Mouse (Mus musculus): ENCODE results near the gene Akr1cl.

DNA sequence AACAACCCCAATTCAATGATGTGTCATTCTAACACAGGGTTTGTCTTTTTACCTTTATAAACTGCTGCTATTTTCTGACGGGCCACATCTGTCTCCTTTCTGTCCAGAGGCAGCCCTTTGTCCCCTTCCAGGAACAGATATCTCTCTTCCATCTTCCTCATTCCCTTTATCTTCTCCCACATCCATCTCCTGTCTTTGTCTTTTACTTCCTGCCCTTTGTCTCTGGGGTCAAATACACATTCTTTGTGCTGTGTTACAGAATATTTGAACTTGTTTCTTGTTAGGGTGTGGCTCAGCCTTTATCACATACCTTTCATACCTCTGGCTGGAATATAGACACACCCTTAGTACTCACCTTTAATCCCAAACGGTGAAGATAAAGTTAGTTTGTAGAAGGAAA is 5.0 kb upstream of the Akr1cl start:
- no peak for TF ChIP-seq CTCF (IDR thresholded peaks at IDR 0.05; ENCODE audit: control insufficient read depth, insufficient read depth, insufficient read length)
- TF ChIP-seq MYOG (IDR thresholded peaks at IDR 0.05; ENCODE audit: control insufficient read depth, extremely low read depth, insufficient read length), result no peak
- TF ChIP-seq USF1 (IDR thresholded peaks at IDR 0.05; ENCODE audit: low read depth), result no peak
- TF ChIP-seq MAX (IDR thresholded peaks at IDR 0.05), result no peak
